Mouse (Mus musculus): ENCODE results near the gene Maco1. TPM values are rescaled to one million over a fixed set of nuclear protein-coding genes. Genes with fewer than 3 reads are reported as not detected.

The Maco1 gene
- polyA plus RNA-seq, 2 experiments from 2014 or later, result 4.2 to 7.1 TPM

GRCm38 (mm10) chr4:134772805-134773674, 80.1 kb downstream of the Maco1 start:
- peak; percentile 74 for ATAC-seq

DNA sequence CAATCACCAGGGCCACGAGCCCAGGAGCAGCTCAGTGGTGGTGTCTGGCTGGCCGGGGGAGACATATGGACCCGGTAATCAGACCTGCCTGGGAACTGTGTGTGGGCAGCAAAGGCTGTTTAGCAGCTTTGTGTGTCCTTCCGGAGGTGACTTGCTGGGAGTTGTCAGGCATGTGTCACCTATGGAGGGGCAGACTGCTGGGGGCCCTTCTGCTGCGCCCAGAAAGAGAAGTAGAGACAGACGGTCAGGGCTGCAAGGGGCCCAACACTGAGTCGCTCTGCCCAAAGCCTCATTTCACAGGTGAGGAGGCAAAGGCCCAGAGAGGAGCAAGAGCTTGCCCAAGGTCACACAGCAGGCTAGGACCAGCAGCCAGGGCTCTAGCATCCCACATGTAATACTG, 83.3 kb downstream of the Maco1 start:
- no peak for ATAC-seq

DNA sequence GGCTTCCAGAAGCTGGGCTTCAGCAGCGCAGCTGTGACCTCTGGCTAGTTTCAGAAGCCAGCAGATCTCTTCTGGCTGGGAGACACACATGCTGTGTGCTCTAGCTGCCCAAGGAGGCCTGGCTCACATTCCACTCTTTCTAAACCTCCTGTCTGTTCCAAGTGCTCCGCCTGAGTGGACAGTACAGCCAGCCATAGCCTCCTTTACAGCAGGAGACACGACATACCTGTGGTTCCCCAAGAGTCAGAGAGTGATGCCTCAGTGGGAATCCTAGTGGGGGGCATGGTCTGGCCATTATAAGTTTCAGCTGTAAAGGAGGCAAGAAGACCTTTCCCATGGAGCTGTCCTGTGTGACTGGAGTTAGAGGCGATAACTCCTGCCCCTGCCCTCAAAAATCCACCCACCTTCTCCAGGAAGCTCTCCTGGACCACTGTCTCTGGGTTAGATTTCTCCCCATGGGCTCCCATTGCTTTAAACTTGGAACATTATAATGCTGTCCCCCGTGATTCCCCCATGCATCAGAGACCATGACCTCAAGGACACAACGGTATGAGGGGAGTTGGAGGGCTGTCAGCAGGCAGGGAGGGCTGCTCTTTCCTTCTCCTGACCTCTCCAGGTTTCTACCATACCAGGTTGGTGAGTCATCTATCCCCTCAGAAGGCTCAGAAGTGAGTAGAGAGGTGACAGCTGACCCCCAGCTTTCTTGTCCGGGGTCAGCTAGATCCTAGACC, 83.9 kb downstream of the Maco1 start:
- ATAC-seq, result no peak

DNA sequence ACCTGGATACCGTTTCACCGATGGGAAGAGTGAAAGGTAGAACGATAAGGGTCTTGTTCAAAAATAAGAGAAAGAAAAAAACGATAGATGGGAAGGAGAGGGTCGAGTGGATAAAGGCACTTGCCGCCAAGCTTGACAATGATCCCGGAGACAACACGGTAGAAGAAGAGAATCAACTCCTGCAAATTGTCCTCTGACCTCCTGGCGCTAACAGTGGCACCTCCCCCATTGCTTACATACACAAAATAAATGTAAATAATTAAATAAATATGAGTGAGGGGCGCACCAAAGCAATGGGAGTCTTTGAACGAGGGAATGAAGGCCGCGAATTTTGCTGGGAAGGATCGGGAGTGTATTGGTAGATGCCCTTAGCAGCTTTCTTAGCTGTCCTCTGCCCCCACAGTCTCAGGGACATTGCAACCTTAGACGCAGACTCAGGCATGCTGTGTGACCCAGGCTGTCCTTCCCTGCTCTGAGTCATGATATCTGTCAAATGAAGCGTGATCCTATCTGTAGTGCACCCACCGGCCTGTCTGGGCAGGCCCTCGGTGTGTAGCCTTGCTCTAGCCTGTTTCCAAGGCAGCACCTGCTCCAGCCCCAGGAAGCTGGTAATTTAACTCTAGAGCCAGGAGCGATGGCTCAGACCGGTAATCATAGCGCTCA, 84.8 kb downstream of the Maco1 start:
- ATAC-seq, result no peak

- ATAC-seq, result peak; percentile 89
Measured at GRCm38 (mm10) chr4:134767426-134768225, 85.5 kb downstream of the Maco1 start, which contains the start of gene Ldlrap1. TSS of gene Ldlrap1 (minus strand) at chr4:134768024.

DNA sequence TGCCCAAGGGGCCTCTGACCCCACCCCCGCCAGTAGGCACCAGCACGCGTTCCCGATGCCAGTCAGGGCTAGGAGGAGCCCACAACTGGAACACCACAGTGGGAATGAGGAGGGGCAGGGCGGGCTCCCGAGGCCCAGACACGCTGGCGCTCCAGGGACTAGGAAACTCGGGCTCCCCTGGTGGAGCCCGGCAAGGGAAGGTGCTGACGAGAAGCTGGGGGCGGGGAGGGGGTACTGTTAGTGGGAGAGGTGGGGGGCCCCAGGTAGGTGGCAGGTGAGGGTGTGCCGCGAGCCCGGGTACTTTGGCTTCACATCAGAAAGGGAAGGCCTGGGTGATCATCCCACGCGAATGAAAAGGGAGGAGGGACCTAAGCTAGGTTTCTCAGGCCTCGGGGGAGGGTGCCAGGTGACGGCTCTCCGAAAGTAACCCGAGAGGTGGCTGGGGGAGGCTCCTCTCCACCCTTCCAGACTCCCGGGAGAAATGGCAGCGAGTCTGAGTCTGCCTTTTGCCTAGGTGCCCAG, 86.2 kb downstream of the Maco1 start:
- ATAC-seq, result peak; percentile 38

DNA sequence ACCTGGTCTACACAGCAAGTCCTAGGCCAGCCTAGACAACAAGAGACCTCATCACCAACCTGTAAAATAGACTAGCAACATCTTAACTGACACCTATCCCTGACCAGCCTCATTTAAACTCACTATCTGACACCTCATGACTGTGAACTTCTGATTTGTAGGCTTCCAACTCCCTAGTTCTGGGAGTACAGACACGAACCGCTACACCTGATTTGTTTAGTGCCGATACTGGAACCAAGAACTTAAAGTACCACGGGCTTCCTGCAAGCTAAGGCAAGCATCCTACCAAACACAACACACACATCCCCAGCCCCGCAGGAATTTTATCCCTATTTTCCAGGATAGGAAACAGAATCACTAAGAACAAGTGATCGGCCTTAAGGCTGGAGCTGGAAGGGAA, 86.9 kb downstream of the Maco1 start:
- no peak for ATAC-seq

DNA sequence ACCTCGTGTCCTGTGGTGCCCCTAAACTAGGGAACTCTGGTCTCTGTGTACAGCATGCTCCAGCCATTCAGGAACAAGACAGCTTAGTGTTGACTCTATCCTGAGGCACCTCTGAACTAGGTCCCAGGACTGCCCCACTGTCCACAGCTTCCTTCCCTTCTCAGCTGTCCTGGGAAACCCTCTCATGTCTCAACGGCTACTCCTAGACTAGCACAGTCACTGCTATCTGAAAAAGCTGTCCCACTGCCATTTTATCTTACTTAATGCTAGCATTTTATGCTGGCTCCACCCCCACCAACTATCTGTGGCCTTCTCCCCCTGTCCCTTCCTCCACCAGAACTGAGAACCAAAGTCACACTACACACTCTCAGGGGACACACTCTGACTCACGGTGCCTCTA, 88.8 kb downstream of the Maco1 start:
- ATAC-seq, result no peak

DNA sequence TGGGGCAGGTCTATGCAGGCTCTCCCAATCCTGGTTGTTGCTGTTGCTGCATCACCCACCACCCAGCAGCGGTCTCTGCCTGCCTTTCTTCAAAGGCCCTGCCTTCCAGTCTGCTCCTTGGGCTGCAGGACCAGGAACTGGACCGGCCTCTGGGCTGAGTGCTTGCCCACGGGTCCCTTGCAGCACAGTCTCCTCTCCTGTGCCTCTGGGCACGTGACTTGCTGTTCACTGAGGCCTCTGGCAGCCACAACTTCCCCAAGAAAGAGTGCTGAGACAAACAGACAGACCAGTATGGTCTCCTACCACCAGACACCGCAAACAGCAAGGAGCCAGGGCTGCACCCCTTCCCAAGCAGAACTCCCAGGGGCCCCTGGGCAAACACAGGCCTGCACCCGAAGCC, 90.8 kb downstream of the Maco1 start:
- no peak for ATAC-seq

GRCm38 (mm10) chr4:134760793-134761201, 92.3 kb downstream of the Maco1 start:
- no peak for ATAC-seq

DNA sequence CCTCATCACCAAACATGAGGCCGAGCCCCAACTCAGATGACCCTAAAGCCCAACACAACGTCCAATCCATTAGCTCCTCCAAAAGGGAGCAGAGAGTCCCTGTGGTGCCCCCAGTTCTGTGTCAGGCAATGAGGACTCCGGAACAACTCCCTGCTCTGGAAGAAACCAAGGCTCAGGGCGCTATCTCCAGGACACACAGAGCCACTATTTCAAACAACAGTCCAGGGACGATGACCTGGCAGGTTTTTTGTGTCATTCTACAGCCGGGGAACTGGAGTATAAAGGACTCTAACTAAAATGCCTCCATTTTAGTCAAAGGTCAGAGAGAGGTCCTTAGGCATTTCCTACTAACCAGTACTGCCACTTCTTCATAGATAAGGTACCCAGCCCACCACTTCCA, 92.9 kb downstream of the Maco1 start:
- no peak for ATAC-seq

DNA sequence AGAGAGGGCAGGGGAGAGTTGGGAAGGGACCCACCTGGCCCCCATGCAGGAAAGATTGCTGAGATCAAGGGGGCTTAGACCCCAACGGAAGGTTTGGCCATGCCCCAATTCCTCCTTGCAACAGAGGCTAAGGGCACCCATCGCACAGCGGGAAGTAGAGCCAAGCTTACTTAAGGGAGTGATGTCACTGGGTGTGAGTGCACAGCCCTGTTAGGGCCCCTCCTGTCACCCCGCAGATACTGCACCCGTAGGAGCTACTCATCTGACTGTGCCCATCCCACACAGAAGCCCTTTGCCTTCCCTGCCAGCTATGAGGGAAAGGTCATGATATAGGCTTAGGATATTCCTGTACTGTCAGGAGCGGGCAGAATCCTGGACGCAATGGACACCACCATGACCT, 93.6 kb downstream of the Maco1 start:
- peak; percentile 26 for ATAC-seq

GRCm38 (mm10) chr4:134758922-134759321, 94.2 kb downstream of the Maco1 start:
- no peak for ATAC-seq

DNA sequence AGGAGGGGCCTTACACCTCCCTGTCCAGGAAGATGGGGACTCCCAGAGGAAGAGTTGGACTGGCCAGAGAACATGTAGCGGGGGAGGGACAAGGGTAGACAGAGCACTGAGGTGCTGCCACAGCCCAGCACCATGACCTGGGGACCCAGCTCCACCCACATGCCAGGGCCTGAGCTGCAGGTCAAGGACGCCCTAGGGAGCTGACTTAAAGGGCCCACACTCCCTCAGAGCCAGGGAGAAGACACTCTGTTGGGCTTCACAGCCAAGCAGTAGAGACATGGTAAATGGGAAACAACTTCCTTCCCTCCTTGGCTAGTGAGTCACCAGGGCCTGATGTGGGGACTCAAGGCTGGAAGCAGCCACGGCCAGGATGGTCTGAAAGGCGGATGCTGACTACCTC, 94.8 kb downstream of the Maco1 start:
- ATAC-seq, result no peak

DNA sequence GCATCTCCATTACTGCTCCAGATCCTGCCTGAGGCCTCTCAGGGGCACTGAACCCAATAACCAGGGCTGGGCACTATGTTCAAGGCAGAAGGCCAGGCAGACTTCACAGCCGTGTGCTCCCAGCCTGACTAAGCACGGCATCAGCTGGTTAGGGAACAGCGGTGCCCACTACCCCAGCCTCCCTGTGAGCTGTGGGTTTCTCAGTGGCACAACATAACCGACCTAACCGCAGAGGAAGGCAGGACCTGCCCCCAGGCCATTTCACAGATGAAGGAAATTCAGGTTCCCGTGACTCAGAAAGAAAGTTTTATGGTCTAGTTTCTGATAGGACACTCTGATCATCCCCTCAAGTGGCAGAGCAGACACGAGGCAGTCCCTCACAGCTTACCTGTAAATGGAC, 96.2 kb downstream of the Maco1 start:
- ATAC-seq, result no peak

DNA sequence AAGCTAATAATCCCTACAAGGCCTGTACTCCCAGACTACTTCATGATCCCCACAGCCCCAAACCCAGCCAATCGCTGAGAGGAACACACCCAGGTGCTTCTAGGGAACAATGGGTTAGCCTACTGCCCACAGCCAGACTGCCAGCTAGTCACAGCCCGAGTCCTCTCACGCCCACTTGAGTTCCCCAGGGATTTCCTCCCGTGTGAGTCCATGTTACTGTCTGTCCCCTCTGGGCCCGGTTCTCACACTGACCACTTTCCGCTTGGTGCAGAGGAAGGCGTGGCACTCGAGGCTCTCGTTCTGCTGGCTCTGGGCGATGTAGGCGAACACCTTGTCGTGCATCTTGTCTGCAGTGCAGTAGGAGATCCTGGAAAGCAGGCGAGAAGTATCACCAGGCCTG, 98.2 kb downstream of the Maco1 start:
- ATAC-seq, result no peak

DNA sequence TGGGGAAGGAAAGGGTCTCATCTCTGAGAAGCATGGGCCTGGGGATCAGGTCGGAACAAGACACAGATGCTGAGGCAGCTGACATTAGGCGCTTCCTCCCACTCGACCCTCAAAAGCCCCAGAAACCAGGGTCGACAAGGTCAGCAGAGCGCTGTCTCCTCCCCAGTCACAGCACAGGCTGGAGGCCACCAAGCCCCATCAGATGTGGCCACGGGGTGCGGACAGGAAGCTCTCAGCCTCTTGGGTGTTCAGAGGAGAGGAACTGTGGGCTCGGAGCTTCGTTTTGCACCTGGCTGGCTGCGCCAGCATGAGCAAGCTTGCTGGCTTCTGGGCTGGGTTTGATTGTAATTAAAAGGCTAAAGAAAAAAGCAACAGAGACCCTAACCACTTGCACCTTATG, 98.8 kb downstream of the Maco1 start:
- no peak for ATAC-seq

DNA sequence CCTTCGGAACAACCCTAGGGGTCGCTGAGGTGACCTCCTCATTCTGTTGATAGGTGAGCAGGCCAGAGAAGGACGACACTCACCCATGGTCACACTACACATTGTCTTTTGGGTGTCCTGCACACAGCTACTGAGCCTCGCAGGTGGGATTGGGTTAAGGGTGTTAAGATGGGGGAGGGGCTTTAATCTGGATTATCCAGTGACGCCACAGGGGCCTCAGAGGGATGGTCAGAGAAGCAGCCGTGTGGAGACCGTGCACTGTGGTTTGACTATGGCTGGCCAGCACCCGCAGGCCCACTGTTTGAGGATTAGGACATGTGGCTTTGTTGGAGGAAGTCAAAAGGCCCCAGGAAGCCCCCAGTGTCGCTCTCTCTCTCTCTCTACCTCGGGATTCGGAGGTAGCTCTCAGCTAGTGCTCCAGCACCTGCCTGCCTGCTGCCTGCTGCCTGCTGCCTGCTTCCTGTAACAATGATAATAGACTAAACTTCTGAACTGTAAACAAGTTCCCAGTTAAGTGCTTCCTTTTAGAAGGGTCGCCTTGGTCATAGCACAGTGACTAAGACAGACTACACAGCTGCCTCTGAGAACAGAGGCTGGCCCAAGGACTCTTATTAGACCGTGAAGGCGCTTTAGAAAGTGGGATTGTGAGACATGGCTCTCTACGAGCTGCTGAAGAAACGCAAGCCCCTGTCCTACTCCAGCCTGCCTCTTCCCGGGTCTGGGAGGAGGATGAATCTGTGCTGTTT, 99.5 kb downstream of the Maco1 start:
- no peak for ATAC-seq

- no peak for ATAC-seq
Measured at GRCm38 (mm10) chr4:134752911-134753426, 100.2 kb downstream of the Maco1 start.

Measured in CD4-positive, CD25-positive, alpha-beta regulatory T cell, adult 4 months (primary cell).